Mouse (Mus musculus) lung, embryonic 15.5 days (tissue): Measurements from ENCODE around the gene Slc2a13. TPM values are rescaled to one million over a fixed set of nuclear protein-coding genes. Genes with fewer than 3 reads are reported as not detected.
A peak's percentile ranks its signal among the peaks of the same experiment; 100 is the strongest.

Source experiments
- ATAC-seq: fragments of 200-750 bp; cut with Nextera tagmentation; 2 replicates; pipeline ENCODE4 v1.8.0; 2017; ENCODE audit warnings: moderate number of reproducible peaks, borderline replicate concordance; ENCODE audit not compliant: low FRiP score, low TSS enrichment; ENCODE audit errors: extremely low read depth
- H3K27ac ChIP-seq: fragments of 300-500 bp; sonication (generic); 2 replicates; pipeline ENCODE4 v1.5.1; 2015; ENCODE audit warnings: moderate library complexity, mild to moderate bottlenecking, inconsistent platforms
- H3K27me3 ChIP-seq: fragments of 300-500 bp; sonication (generic); 2 replicates; pipeline ENCODE4 v1.6.1; 2015; ENCODE audit warnings: inconsistent platforms
- H3K36me3 ChIP-seq: fragments of 300-500 bp; sonication (generic); 2 replicates; pipeline ENCODE4 v1.6.1; 2015; ENCODE audit warnings: inconsistent platforms
- H3K4me1 ChIP-seq: fragments of 300-500 bp; sonication (generic); 2 replicates; pipeline ENCODE4 v1.6.1; 2015; ENCODE audit warnings: inconsistent platforms
- H3K4me2 ChIP-seq: fragments of 300-500 bp; sonication (generic); 2 replicates; pipeline ENCODE4 v1.6.1; 2015; ENCODE audit warnings: inconsistent platforms, mild to moderate bottlenecking, moderate library complexity
- H3K4me3 ChIP-seq: fragments of 300-500 bp; sonication (generic); 2 replicates; pipeline ENCODE4 v1.5.1; 2015; ENCODE audit warnings: mild to moderate bottlenecking, inconsistent platforms
- H3K9ac ChIP-seq: fragments of 300-500 bp; sonication (generic); 2 replicates; pipeline ENCODE4 v1.6.1; 2015; ENCODE audit warnings: inconsistent platforms
- H3K9me3 ChIP-seq: fragments of 300-500 bp; sonication (generic); 2 replicates; pipeline ENCODE4 v1.6.1; 2016; ENCODE audit warnings: inconsistent platforms
- WGBS: fragments of 180-500 bp; shearing (Covaris S2); methylation state at CpG from one replicate; pipeline ENCODE4 v1.1.7; 2015; 5-methylcytosine and 5-hydroxymethylcytosine counted together
- polyA plus RNA-seq: library from polyadenylated mRNA; unstranded; fragments of >200 nt; fragmentation: Nextera tagmentation; extraction: Ambion mirVana; gene quantifications from 2 replicates; pipeline ENCODE4 v1.2.1, GENCODE M21; 2015

Slc2a13 gene
- polyA plus RNA-seq = 1.1 and 1.5 TPM in 2 replicates

DNA sequence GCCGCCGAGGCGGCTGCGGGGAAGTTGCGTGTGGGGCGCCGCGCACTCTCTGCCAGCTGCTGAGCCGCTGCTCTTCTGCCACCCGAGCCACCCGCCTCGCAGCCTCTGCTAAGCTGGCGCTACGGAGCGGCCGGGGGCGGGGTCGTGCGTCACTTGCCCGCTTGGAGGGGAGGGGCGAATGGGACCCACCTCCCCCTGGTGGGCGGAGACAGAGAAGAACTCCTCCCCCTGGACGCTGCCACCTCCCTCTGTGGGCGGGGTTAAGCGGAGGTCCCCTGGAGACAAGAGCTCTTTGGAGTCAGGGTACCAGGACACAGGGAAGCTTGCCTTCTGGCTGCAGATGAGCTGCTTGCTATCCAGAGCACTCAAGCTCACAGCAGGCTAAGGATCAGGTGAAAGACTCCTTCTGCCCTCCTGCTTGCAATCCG is at the start of gene Slc2a13:
Gene Slc2a13, minus strand, starts transcription at position 151 of the 428 bp plus-strand sequence.
- Histone ChIP-seq H3K27me3 (peaks cover 9% of the 10 kb centered on the region; the same call in 1 of the 2 replicates), H3K9me3 (no peaks in the 10 kb centered on the region), H3K9ac (peak within 1 kb of the TSS; percentile 62), H3K27ac (peak within 1 kb of the TSS; percentile 69), H3K36me3 (no peaks in the 10 kb centered on the region), H3K4me1 (peaks cover 18% of the 10 kb centered on the region; the same call in 1 of the 2 replicates), H3K4me2 (peak within 1 kb of the TSS; percentile 95), H3K4me3 (peak within 1 kb of the TSS; percentile 69)
- ATAC-seq = peak; percentile 96
- WGBS = under 1% methylated on average over 26 of the region's 26 CpGs

DNA sequence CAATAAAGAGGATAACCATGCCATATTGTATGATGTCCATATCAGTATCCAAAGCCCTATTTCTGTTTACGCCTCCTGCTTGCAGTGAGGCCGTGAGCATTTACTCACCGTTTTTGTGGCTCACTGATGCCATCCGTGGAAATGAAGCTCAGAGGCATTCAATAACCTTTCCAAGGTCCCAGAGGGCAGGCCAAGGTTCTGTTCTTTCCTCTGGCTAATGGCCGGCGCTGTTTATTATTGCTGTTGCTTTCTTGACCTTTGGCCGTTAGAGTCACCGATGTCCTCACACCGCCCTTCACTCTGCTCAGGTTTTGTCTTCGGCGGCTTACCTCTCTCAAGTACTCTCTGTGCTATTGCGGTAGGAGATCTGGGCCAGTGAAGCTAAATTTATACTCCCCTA is 43.0 kb upstream of the Slc2a13 start:
- Histone ChIP-seq H3K9me3 (no peaks in the 10 kb centered on the region), H3K9ac (no peak overlapping the region), H3K36me3 (no peaks in the 10 kb centered on the region), H3K27me3 (no peaks in the 10 kb centered on the region), H3K4me1 (no peaks in the 10 kb centered on the region), H3K4me2 (no peak overlapping the region), H3K27ac (no peak overlapping the region), H3K4me3 (no peak overlapping the region)
- 77% methylated on average over 12 of the region's 12 CpGs for WGBS
- no peak for ATAC-seq

DNA sequence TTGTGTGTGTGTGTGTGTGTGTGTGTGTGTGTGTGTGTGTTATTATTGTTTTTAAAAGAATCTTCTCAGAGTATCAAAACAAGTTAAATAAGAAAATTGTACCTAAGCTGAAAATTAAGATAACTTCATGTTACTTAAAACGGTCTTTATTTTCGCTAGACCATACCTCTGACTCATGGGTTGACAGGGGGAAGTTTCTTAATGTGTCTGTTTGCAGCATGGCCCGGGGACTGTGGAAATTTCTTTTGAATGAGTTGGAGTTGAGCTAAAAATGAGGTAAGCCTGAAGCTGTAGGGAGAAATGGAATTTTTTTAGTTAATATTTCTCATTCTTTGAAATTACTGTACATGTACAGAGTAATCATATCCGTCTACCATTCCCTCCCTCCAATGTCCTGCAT is 42.5 kb upstream of the Slc2a13 start:
- H3K9ac ChIP-seq = no peak overlapping the region
- no peak overlapping the region for H3K4me2 ChIP-seq
- H3K36me3 ChIP-seq = no peaks in the 10 kb centered on the region
- no peak overlapping the region for H3K27ac ChIP-seq
- H3K27me3 ChIP-seq = no peaks in the 10 kb centered on the region
- H3K9me3 ChIP-seq = no peaks in the 10 kb centered on the region
- ATAC-seq = no peak
- H3K4me1 ChIP-seq = no peaks in the 10 kb centered on the region
- WGBS = 81% methylated on average over 4 of the region's 4 CpGs
- no peak overlapping the region for H3K4me3 ChIP-seq

DNA sequence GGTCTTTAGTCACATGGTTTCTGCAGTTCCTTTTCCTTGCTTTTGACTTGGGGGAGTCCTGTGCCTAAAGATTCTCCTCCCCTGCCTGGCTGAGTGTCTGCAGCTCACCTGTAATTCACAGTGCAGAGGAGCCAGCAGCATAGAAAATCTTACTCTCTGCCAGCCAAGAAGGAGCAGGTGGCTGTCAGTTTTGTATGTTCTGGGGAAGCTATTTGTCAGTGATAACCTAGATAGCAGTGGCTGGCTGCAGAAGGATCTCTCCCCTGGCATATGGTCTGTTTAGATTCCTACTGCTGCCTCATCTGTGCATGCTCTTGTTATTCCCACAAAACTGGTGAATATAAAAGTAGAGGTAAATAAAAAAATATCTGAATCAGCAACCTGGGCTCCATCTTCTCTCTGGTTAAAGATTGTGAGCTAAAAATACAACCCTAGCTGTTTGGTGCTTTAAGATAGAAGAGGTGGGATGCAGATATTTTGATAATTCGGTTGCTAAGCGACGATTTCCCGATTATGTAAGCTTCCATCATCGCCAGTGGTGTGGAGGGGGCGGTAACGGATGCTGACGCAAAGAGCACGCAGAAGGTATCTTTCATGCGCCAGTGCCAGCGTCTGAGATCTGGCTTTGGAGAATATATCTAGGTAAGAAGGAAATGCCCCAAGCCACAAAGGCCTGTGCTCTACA is 41.1 kb upstream of the Slc2a13 start:
- Histone ChIP-seq H3K9me3 (no peaks in the 10 kb centered on the region), H3K4me3 (no peak overlapping the region), H3K4me1 (no peaks in the 10 kb centered on the region), H3K9ac (no peak overlapping the region), H3K4me2 (no peak overlapping the region), H3K27me3 (no peaks in the 10 kb centered on the region), H3K27ac (no peak overlapping the region), H3K36me3 (no peaks in the 10 kb centered on the region)
- WGBS = 79% methylated on average over 11 of the region's 11 CpGs
- no peak for ATAC-seq

DNA sequence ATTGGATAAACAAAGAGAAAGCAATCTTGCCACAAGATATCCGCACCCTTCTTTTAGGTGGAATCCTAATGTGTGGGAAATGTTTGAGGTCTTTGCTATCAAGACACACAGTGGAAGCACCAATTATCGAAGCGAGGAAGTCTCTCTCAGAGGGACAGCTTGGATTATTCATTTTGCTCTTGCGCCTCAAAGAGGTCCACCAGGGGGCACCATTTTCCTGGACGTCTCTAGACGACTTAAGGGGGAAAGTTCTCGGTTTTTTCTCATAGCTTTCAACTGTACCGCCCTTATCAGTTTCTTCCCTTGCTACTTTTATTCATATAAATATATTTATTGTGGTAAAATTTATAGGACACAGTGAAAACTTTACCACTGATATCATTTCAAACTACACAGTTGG is 36.7 kb upstream of the Slc2a13 start:
- Histone ChIP-seq H3K4me1 (no peaks in the 10 kb centered on the region), H3K27ac (no peak overlapping the region), H3K9me3 (no peaks in the 10 kb centered on the region), H3K27me3 (no peaks in the 10 kb centered on the region), H3K4me3 (no peak overlapping the region), H3K4me2 (no peak overlapping the region), H3K36me3 (no peaks in the 10 kb centered on the region), H3K9ac (no peak overlapping the region)
- ATAC-seq = peak; percentile 49; the same call in 1 of the 2 replicates
- WGBS = 19% methylated on average over 8 of the region's 8 CpGs

DNA sequence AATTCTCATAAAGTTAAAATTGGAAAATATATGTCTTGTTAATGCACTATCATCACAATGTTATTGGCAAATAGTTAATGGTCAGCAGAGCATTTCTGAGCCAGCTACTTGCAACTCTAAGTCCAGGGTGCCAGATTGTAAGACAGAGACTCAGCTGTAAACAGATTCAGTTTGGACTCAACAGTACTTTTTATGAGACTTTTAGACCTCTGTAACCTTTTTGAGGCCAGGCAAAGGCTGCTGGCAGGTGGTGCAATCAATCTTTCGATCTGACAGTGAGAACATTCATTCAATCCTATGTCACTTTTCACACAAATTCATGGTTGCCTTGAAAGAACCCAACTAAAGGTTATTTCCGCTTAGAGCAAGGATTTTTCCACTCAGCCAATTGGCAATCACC is 35.8 kb upstream of the Slc2a13 start:
- Histone ChIP-seq H3K36me3 (no peaks in the 10 kb centered on the region), H3K4me2 (no peak overlapping the region), H3K27me3 (no peaks in the 10 kb centered on the region), H3K27ac (no peak overlapping the region), H3K9me3 (no peaks in the 10 kb centered on the region), H3K4me3 (no peak overlapping the region), H3K9ac (no peak overlapping the region), H3K4me1 (no peaks in the 10 kb centered on the region)
- 76% methylated on average over 2 of the region's 2 CpGs for WGBS
- no peak for ATAC-seq

DNA sequence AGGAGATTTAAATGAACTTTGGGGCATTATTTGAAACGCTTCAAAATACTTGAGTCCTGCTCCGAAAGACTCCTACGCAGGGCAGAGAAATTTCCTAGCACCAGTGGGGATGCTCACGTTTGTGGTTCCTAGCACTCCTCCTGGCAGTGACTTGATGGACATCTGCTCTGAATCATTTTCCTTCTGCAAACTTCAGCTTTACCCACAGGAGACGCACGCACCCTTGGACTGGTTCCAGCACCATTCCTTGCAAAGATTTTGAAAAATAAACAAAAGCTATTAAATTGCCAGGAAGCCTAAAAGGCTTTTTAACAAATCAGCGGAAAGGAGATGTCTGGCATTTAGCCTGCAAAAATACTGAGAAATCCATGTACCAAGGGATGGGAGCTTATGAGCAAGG is 28.1 kb upstream of the Slc2a13 start:
- WGBS = 48% methylated on average over 7 of the region's 7 CpGs
- ATAC-seq = no peak
- Histone ChIP-seq H3K36me3 (no peaks in the 10 kb centered on the region), H3K27ac (no peak overlapping the region), H3K9me3 (no peaks in the 10 kb centered on the region), H3K4me3 (no peak overlapping the region), H3K9ac (no peak overlapping the region), H3K4me1 (no peaks in the 10 kb centered on the region), H3K27me3 (no peaks in the 10 kb centered on the region), H3K4me2 (no peak overlapping the region)

DNA sequence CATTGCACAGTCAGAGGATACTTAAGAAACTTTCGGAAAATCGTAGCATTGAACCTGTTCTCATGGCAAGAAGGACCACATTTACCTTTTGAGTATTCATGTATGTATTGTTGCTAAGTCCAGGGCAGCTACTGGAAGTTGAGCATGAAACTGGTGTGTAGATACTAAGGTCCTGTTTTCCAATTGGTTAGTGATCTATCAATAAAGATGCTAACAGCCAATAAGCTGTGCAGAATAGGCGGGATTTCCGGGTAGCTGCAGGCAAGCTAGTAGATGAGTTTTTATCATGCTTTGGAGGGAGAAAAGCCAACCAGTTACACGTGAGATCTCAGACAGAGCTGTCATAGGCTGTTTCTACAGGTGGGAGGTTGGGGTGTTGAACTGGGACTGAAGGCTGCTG is 24.2 kb upstream of the Slc2a13 start:
- H3K4me3 ChIP-seq = no peak overlapping the region
- H3K36me3 ChIP-seq = no peaks in the 10 kb centered on the region
- H3K4me1 ChIP-seq = no peaks in the 10 kb centered on the region
- no peak overlapping the region for H3K27ac ChIP-seq
- no peaks in the 10 kb centered on the region for H3K27me3 ChIP-seq
- no peak overlapping the region for H3K4me2 ChIP-seq
- no peaks in the 10 kb centered on the region for H3K9me3 ChIP-seq
- no peak overlapping the region for H3K9ac ChIP-seq
- 80% methylated on average over 5 of the region's 5 CpGs for WGBS
- ATAC-seq = no peak

DNA sequence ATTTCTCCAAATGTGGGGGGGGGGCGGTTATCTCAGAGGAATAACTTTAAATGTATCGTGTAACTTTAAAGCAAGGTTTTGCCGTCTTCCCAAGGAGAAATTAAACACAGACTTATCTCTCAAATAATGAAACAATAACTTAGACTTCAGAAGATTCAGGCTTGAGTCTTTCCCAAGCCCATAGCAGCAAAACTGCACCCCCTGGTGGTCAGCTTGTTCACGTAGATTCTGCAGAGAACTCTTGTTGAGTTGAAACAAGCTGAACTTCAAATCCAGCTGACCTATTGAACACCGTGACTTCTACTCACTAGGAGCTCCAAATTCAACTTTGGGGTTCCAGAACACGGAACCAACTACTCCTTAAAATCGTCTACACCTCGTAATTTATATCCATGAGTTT is 1.4 kb upstream of the Slc2a13 start:
- no peak overlapping the region for H3K4me2 ChIP-seq
- WGBS = 16% methylated on average over 8 of the region's 8 CpGs

DNA sequence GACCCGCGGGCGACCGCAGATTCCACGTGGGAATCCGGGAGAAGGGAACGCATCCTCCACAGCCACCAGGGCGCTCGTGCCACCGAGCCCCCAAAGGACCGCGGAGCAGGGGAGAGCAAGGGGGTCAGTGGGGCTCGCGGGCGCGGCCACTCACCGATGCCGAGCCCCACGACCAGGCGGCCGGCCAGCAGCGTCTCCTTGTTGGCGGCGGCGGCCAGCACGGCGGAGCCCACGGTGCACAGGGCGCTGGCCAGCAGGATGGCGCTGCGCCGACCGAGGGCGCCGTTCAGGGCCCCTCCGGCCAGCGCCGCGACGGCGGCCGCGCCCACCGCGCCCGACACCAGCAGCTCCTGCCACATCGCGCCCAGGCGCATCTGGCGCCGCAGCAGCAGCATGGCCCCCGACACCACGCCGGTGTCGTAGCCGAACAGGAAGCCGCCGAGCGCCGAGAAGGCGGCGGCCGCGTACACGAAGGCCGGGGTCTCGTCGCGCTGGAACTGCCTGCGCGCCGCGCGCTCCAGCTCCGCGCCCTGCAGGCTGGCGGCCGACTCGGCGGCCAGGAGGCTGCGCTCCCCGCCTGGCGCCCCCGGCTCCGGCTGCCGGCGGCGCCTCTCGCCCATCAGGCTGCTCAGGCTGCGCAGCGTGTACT is 516 bp downstream of the Slc2a13 start:
- WGBS = under 1% methylated on average over 76 of the region's 91 CpGs
- peak; percentile 88 for ATAC-seq

More for the DNA sequence above, 1.4 kb upstream of the Slc2a13 start:
- H3K27ac ChIP-seq = no peak overlapping the region
- no peak overlapping the region for H3K4me3 ChIP-seq
- peaks cover 9% of the 10 kb centered on the region; the same call in 1 of the 2 replicates for H3K27me3 ChIP-seq
- no peaks in the 10 kb centered on the region for H3K9me3 ChIP-seq
- no peak overlapping the region for H3K9ac ChIP-seq
- no peak for ATAC-seq
- no peaks in the 10 kb centered on the region for H3K36me3 ChIP-seq
- peaks cover 18% of the 10 kb centered on the region; the same call in 1 of the 2 replicates for H3K4me1 ChIP-seq

DNA sequence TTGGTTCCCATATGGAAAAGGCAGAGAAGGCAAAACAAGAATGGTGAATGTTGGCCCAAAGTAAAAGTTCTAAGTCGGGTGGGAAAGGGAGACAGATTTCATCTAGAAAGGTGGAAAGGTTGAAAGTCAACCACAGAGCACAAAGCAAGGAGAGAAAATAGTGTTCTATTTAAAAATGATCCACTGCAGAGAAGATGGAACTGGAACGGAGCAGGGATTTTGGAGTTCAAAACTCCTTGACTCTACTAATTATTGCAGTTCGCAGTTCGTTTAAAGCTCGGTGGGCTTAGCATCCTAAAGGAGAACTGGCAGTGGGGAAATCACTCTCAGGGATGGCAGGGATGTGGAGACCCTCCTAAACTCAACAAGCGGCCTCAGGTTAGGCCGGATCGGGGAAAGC is 1.1 kb downstream of the Slc2a13 start:
- Histone ChIP-seq H3K4me2 (peak overlapping the region; percentile 95), H3K4me3 (peak overlapping the region; percentile 69), H3K36me3 (no peaks in the 10 kb centered on the region), H3K4me1 (peaks cover 18% of the 10 kb centered on the region; the same call in 1 of the 2 replicates), H3K9ac (peak overlapping the region; percentile 62), H3K27me3 (peaks cover 9% of the 10 kb centered on the region; the same call in 1 of the 2 replicates), H3K9me3 (no peaks in the 10 kb centered on the region), H3K27ac (no peak overlapping the region)
- 6% methylated on average over 8 of the region's 8 CpGs for WGBS
- ATAC-seq = no peak

More for the DNA sequence above, 516 bp downstream of the Slc2a13 start:
- Histone ChIP-seq H3K4me3 (peak overlapping the region; percentile 69), H3K4me2 (peak overlapping the region; percentile 95), H3K9ac (peak overlapping the region; percentile 62), H3K36me3 (no peaks in the 10 kb centered on the region), H3K9me3 (no peaks in the 10 kb centered on the region), H3K27me3 (peaks cover 9% of the 10 kb centered on the region; the same call in 1 of the 2 replicates), H3K27ac (peak overlapping the region; percentile 69), H3K4me1 (peaks cover 18% of the 10 kb centered on the region; the same call in 1 of the 2 replicates)

DNA sequence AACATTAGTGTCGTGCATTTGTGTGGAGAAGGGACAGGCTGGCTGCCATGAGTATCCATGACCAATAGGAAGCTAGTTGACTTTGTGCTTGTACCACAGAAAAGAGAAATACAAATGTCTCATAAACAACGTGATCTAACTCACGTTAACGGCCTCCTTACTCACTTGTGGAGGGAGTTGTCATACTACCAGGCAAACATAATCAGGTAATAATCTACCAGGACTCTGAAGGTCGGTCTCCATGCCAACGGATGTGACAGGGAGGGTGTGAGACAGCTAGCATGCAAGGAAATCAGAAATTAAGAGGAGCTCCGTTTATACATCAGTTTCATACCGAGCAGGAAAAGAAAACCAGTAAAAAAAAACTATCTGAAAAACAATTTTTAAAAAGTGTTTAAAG is 6.3 kb downstream of the Slc2a13 start:
- ATAC-seq = no peak
- no peak overlapping the region for H3K4me3 ChIP-seq
- WGBS = 60% methylated on average over 8 of the region's 8 CpGs
- H3K4me2 ChIP-seq = no peak overlapping the region
- no peaks in the 10 kb centered on the region for H3K9me3 ChIP-seq
- no peak overlapping the region for H3K9ac ChIP-seq
- H3K36me3 ChIP-seq = no peaks in the 10 kb centered on the region
- H3K27me3 ChIP-seq = peaks cover 6% of the 10 kb centered on the region; the same call in 1 of the 2 replicates
- H3K4me1 ChIP-seq = 0 out of 2 replicates have a peak, but pooled peaks cover 3% of the 10 kb centered on the region
- no peak overlapping the region for H3K27ac ChIP-seq
